Mouse (Mus musculus): ENCODE data around the gene Cabp7. TPM values are rescaled to one million over a fixed set of nuclear protein-coding genes. Genes with fewer than 3 reads are reported as not detected.

Gene Cabp7
- polyA plus RNA-seq, 1 experiment, result not detected

DNA sequence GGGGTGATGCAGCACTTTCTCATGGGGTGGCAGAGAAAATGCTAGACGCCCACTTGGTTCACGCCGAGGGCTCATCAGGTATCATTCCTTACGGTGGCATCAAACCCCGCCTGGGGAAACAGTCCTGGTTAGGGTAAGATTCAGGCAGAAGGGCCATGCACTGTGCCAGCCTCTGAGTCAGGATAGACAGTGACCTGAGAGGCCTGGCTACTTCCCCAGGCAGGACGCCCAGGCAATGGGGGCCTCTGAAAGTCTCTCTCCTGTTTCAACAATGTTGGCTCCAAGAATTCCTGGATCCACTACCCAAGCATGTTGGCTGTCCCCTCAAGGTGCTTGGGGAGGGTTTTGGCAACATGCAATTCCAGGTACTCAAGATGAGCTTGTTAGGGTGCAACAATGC lies 23.3 kb upstream of the Cabp7 start:
- 89% methylated on average over 6 of the region's 6 CpGs for WGBS
- Histone ChIP-seq H3K4me1 (ENCODE audit: control insufficient read depth, insufficient read depth, low read length) (no peaks in the 10 kb centered on the region), H3K27ac (ENCODE audit: control insufficient read depth, insufficient read depth, low read depth, low read length, poor library complexity) (no peak overlapping the region), H3K4me3 (replicated peaks; ENCODE audit: control insufficient read depth, low read depth, low read length) (no peak overlapping the region)
- TF ChIP-seq POLR2A (IDR thresholded peaks at IDR 0.05; ENCODE audit: borderline replicate concordance, control insufficient read depth, low read depth, low read length) (no peak), CTCF (IDR thresholded peaks at IDR 0.05; ENCODE audit: control insufficient read depth, insufficient read depth, low read length) (no peak)

DNA sequence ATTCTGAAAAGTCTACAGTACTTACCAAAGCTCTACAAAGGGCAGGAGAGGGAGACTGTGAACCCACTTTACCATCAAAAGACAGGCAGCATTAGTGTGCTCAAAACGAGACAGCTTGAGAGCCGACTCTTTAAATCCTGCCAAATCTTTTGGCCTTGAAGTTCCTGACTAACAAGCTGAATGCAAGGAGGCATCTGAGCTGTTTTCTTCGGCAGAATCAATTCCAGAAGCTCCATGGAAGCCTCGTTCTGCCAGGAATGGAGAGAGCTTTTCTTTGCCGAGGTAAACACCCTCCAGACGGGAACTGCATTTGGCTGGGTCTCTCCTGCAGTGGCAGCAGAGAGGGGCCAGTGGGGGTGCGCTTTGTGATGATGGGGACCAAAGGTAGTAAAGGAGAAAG lies 22.7 kb upstream of the Cabp7 start:
- H3K27ac ChIP-seq (ENCODE audit: control insufficient read depth, insufficient read depth, low read depth, low read length, poor library complexity), result no peak overlapping the region
- WGBS, result 80% methylated on average over 7 of the region's 7 CpGs
- no peak overlapping the region for H3K4me3 ChIP-seq (replicated peaks; ENCODE audit: control insufficient read depth, low read depth, low read length)
- H3K4me1 ChIP-seq (ENCODE audit: control insufficient read depth, insufficient read depth, low read length), result no peaks in the 10 kb centered on the region
- TF ChIP-seq CTCF (IDR thresholded peaks at IDR 0.05; ENCODE audit: control insufficient read depth, insufficient read depth, low read length) (no peak), POLR2A (IDR thresholded peaks at IDR 0.05; ENCODE audit: borderline replicate concordance, control insufficient read depth, low read depth, low read length) (no peak)

DNA sequence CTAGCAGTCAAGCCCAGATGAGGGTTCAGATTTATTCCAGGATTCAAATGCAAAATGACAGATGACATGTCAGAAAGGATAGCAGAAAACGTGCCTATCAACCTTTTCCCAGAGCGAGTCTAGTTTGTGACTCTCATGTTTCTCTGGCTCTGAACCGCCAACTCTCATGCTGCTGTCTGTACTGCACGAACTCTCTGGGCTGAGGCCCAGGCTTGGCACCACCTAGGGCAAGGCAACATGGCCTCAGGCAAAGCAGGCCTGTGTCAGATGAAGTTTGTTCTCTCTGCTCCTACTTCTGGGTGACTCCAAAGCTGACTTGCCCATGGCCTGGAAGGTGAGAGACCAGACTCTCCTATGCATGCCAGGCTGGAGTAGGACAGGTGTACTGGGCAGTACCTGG lies 21.8 kb upstream of the Cabp7 start:
- Histone ChIP-seq H3K4me1 (ENCODE audit: control insufficient read depth, insufficient read depth, low read length) (no peaks in the 10 kb centered on the region), H3K27ac (ENCODE audit: control insufficient read depth, insufficient read depth, low read depth, low read length, poor library complexity) (no peak overlapping the region), H3K4me3 (replicated peaks; ENCODE audit: control insufficient read depth, low read depth, low read length) (no peak overlapping the region)
- TF ChIP-seq POLR2A (IDR thresholded peaks at IDR 0.05; ENCODE audit: borderline replicate concordance, control insufficient read depth, low read depth, low read length), result no peak
- TF ChIP-seq CTCF (IDR thresholded peaks at IDR 0.05; ENCODE audit: control insufficient read depth, insufficient read depth, low read length), result no peak
- 85% methylated on average over 4 of the region's 4 CpGs for WGBS

DNA sequence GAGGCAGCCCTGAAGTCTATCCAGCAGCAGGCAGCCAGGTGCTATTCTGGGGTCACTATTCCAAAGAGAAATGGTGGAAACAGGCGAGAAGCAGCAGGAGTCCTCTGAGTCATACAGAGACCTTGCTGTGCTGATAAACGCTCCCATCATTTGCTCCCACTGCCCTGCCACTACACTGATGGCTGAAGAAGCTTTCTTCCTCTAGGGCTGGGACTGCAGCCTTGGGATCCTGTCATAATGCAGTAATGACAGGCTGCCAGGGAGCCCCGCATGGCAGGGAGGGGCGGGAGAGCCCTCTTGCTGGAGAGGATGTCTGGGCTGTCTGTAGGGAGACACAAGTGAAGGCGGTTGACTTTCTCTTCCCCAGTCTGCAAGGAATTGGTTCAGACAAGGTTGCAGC lies 17.9 kb upstream of the Cabp7 start:
- TF ChIP-seq CTCF (IDR thresholded peaks at IDR 0.05; ENCODE audit: control insufficient read depth, insufficient read depth, low read length) (no peak), POLR2A (IDR thresholded peaks at IDR 0.05; ENCODE audit: borderline replicate concordance, control insufficient read depth, low read depth, low read length) (no peak)
- 83% methylated on average over 5 of the region's 5 CpGs for WGBS
- H3K4me3 ChIP-seq (replicated peaks; ENCODE audit: control insufficient read depth, low read depth, low read length), result no peak overlapping the region
- no peak overlapping the region for H3K27ac ChIP-seq (ENCODE audit: control insufficient read depth, insufficient read depth, low read depth, low read length, poor library complexity)
- H3K4me1 ChIP-seq (ENCODE audit: control insufficient read depth, insufficient read depth, low read length), result no peaks in the 10 kb centered on the region

DNA sequence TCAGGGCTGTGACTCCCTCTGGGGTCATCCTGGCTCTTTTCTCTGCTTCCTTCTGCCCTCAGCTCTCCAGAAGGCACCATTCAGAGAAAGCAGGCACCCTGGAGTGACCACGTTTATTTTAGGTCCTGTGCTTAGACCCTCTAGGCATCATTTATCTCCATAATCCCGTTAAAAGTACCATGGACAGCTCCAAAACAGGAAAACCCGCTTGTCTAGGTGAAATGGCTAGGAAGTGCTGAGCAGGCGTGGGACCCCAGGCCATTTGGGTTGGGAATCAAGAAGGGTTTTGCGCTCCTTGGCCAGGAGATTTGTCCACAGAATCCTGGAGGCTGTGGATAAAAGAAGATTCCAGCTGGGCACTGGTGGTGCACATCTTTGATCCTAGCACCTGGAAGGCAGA lies 17.1 kb upstream of the Cabp7 start:
- H3K27ac ChIP-seq (ENCODE audit: control insufficient read depth, insufficient read depth, low read depth, low read length, poor library complexity), result no peak overlapping the region
- TF ChIP-seq POLR2A (IDR thresholded peaks at IDR 0.05; ENCODE audit: borderline replicate concordance, control insufficient read depth, low read depth, low read length), result no peak
- no peak for TF ChIP-seq CTCF (IDR thresholded peaks at IDR 0.05; ENCODE audit: control insufficient read depth, insufficient read depth, low read length)

DNA sequence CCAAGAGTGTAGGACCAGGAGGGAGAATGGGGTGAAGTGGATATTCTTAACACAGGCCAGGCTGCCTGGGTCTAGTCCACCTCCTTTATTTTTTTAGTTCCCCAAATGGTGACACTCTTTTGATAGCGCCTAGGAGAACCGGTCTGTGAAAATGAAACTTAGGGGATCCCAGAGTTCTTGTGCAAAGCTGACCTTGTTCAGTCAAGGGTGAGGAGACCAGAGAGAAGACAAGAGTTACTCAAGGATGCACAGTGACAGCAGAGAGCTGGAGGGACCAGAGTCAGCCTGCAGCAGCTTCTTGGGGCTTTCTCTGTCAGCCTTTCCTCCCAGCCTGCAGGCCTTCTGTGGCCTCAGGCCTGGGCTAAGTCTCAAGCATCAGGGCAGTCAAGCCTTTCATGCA lies 15.9 kb upstream of the Cabp7 start:
- Histone ChIP-seq H3K27ac (ENCODE audit: control insufficient read depth, insufficient read depth, low read depth, low read length, poor library complexity) (no peak overlapping the region), H3K4me3 (replicated peaks; ENCODE audit: control insufficient read depth, low read depth, low read length) (no peak overlapping the region), H3K4me1 (ENCODE audit: control insufficient read depth, insufficient read depth, low read length) (no peaks in the 10 kb centered on the region)
- TF ChIP-seq POLR2A (IDR thresholded peaks at IDR 0.05; ENCODE audit: borderline replicate concordance, control insufficient read depth, low read depth, low read length) (no peak), CTCF (IDR thresholded peaks at IDR 0.05; ENCODE audit: control insufficient read depth, insufficient read depth, low read length) (no peak)
- 21% methylated on average over 2 of the region's 2 CpGs for WGBS

More for the DNA sequence above, 17.1 kb upstream of the Cabp7 start:
- H3K4me1 ChIP-seq (ENCODE audit: control insufficient read depth, insufficient read depth, low read length), result no peaks in the 10 kb centered on the region
- no peak overlapping the region for H3K4me3 ChIP-seq (replicated peaks; ENCODE audit: control insufficient read depth, low read depth, low read length)
- WGBS, result 34% methylated on average over 5 of the region's 5 CpGs

DNA sequence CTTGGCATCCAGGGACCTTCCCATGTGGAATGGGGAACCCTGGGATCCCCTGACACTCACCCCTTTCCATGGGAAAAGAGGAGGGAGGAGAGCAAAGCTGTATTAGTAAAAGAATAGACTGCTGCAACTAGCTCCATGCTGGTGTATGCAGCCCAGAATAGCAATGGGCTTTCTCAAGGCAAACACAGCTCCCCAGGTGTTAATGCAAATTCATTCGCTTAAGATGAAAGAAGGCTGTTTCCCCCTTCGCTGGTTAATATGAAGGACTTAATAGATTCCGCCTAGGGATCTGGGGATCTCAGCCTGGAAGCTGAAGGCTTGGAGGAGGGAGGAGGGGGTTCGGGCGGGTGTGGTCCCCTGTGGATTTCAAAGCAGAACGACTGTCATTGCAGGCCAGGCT lies 15.4 kb upstream of the Cabp7 start:
- TF ChIP-seq CTCF (IDR thresholded peaks at IDR 0.05; ENCODE audit: control insufficient read depth, insufficient read depth, low read length) (no peak), POLR2A (IDR thresholded peaks at IDR 0.05; ENCODE audit: borderline replicate concordance, control insufficient read depth, low read depth, low read length) (no peak)
- 51% methylated on average over 6 of the region's 6 CpGs for WGBS
- H3K27ac ChIP-seq (ENCODE audit: control insufficient read depth, insufficient read depth, low read depth, low read length, poor library complexity), result no peak overlapping the region
- no peaks in the 10 kb centered on the region for H3K4me1 ChIP-seq (ENCODE audit: control insufficient read depth, insufficient read depth, low read length)
- no peak overlapping the region for H3K4me3 ChIP-seq (replicated peaks; ENCODE audit: control insufficient read depth, low read depth, low read length)

DNA sequence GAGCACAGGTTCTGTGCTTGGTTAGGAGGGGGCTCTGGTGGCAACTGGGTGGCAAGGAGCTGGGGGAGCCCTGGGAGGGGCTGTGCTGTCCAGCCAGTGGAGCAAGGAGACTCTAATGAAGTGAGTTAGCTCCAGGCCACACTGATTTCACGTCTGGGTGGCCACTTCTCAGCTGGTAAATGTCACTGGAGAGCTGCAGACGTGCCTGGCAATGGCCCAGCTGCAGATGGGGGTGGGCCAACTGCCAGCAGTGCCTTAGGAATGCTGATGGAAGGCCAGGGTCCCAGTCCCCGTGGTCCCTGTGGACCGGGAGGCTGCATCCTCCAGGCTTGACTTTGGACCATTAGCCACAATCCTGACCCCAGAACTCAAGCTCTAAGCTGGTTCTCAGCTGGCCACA lies 13.9 kb upstream of the Cabp7 start:
- no peak for TF ChIP-seq CTCF (IDR thresholded peaks at IDR 0.05; ENCODE audit: control insufficient read depth, insufficient read depth, low read length)
- TF ChIP-seq POLR2A (IDR thresholded peaks at IDR 0.05; ENCODE audit: borderline replicate concordance, control insufficient read depth, low read depth, low read length), result no peak
- no peak overlapping the region for H3K4me3 ChIP-seq (replicated peaks; ENCODE audit: control insufficient read depth, low read depth, low read length)
- H3K4me1 ChIP-seq (ENCODE audit: control insufficient read depth, insufficient read depth, low read length), result no peaks in the 10 kb centered on the region
- H3K27ac ChIP-seq (ENCODE audit: control insufficient read depth, insufficient read depth, low read depth, low read length, poor library complexity), result no peak overlapping the region
- WGBS, result 49% methylated on average over 4 of the region's 4 CpGs

DNA sequence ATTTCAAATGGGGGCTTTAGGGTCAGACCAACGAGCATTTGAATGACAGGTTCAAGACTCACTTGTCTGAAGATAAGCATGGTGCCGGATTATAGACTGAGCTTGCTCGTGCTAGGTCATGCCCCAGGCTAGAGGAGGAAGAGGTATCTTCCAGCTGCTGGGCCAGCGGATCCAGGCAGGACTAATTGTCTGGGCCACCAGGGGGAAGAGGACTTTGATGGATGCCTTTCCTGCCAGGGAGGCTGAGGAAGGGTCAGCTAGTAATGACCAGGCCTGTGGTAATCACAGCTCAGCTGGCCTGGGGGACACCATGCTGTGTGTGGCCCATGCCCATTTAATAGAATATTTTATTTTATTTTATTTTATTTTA lies 11.2 kb upstream of the Cabp7 start:
- no peak for TF ChIP-seq CTCF (IDR thresholded peaks at IDR 0.05; ENCODE audit: control insufficient read depth, insufficient read depth, low read length)
- no peak for TF ChIP-seq POLR2A (IDR thresholded peaks at IDR 0.05; ENCODE audit: borderline replicate concordance, control insufficient read depth, low read depth, low read length)
- Histone ChIP-seq H3K4me3 (replicated peaks; ENCODE audit: control insufficient read depth, low read depth, low read length) (no peak overlapping the region), H3K27ac (ENCODE audit: control insufficient read depth, insufficient read depth, low read depth, low read length, poor library complexity) (no peak overlapping the region), H3K4me1 (ENCODE audit: control insufficient read depth, insufficient read depth, low read length) (no peaks in the 10 kb centered on the region)
- WGBS, result 70% methylated on average over 4 of the region's 4 CpGs

Data from bone marrow, adult 2 months (tissue).